Mouse (Mus musculus): Measurements from ENCODE around the gene Srd5a1. TPM values are rescaled to one million over a fixed set of nuclear protein-coding genes. Genes with fewer than 3 reads are reported as not detected.
"Not testable (repeated sequence)": the region's sequence is repeated elsewhere in the genome, so short reads cannot be mapped to it uniquely, and the experiment has no call there.

Srd5a1 gene
- polyA plus RNA-seq, 1 experiment from 2014 or later = 8.7 TPM

DNA sequence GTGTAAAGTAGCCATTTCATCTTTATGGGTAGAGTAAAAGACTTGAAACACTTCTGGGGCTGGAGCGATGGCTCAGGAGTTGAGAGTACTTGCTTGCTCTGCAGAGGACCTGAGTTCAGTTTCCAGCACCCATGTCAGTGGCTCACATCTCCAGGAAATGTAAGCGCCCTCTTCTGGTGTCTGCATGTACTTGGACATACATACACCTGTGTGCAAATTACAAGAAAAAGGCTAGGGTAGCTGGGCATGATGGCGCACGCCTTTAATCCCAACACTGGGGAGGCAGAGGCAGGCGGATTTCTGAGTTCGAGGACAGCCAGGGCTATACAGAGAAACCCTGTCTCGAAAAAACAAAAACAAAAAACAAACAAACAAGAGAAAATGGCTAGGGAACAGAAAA lies 24.6 kb upstream of the Srd5a1 start:
- 95% methylated on average over 7 of the region's 7 CpGs for WGBS
- not testable (repeated sequence) for ATAC-seq (ENCODE audit: insufficient number of reproducible peaks, insufficient read depth, low FRiP score, low read depth); H3K9me3 ChIP-seq (ENCODE audit: control insufficient read depth, low read length); H3K4me3 ChIP-seq (ENCODE audit: control insufficient read depth in 1 of 2, insufficient read depth in 1 of 2, low read depth in 1 of 2, low read length in 2 of 2); H3K27ac ChIP-seq (replicated peaks in 1 of 2; ENCODE audit: control insufficient read depth in 1 of 2, insufficient read depth in 1 of 2, low read depth in 2 of 2, low read length in 2 of 2); H3K9ac ChIP-seq (ENCODE audit: low read length); H3K4me2 ChIP-seq (ENCODE audit: low read length); H3K4me1 ChIP-seq (ENCODE audit: control insufficient read depth in 2 of 2, insufficient read depth in 2 of 2, low read length in 2 of 2); H3K27me3 ChIP-seq (ENCODE audit: control insufficient read depth, insufficient read depth, low read length)
- peaks cover 90% of the 10 kb centered on the region for H3K36me3 ChIP-seq (ENCODE audit: control insufficient read depth, insufficient read depth, low read length)

GRCm38 (mm10) chr13:69633988-69634387 lies 22.7 kb upstream of the Srd5a1 start:
- H3K27me3 ChIP-seq (ENCODE audit: control insufficient read depth, insufficient read depth, low read length) = no peaks in the 10 kb centered on the region
- no peak overlapping the region for H3K9ac ChIP-seq (ENCODE audit: low read length)
- H3K4me3 ChIP-seq (ENCODE audit: control insufficient read depth in 1 of 2, insufficient read depth in 1 of 2, low read depth in 1 of 2, low read length in 2 of 2) = no peak overlapping the region
- H3K4me1 ChIP-seq (ENCODE audit: control insufficient read depth in 2 of 2, insufficient read depth in 2 of 2, low read length in 2 of 2) = no peaks in the 10 kb centered on the region
- H3K36me3 ChIP-seq (ENCODE audit: control insufficient read depth, insufficient read depth, low read length) = peaks cover 93% of the 10 kb centered on the region
- no peak overlapping the region for H3K4me2 ChIP-seq (ENCODE audit: low read length)
- WGBS = 86% methylated on average over 2 of the region's 2 CpGs
- no peak overlapping the region for H3K27ac ChIP-seq (replicated peaks in 1 of 2; ENCODE audit: control insufficient read depth in 1 of 2, insufficient read depth in 1 of 2, low read depth in 2 of 2, low read length in 2 of 2)
- no peaks in the 10 kb centered on the region for H3K9me3 ChIP-seq (ENCODE audit: control insufficient read depth, low read length)
- no peak for ATAC-seq (ENCODE audit: insufficient number of reproducible peaks, insufficient read depth, low FRiP score, low read depth)

DNA sequence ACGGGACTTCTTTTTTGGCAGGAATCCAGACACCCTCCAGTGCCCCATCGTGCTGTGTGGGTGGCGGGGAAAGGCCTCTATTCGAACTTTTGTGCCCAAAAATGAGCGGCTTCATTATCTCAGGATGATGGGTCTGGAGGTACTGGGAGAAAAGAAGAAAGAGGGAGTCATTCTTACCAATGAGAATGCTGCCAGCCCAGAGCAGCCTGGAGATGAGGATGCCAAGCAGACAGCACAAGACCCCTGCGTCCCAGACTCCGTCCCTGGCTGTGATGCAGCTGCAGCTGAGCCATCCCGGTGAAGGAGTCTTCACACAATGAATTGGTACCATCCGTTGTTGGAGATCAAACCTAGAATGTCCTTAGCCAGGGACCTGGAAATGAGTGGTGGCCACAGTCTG lies 22.3 kb upstream of the Srd5a1 start:
- Histone ChIP-seq H3K27me3 (ENCODE audit: control insufficient read depth, insufficient read depth, low read length) (no peaks in the 10 kb centered on the region), H3K9me3 (ENCODE audit: control insufficient read depth, low read length) (no peaks in the 10 kb centered on the region), H3K9ac (ENCODE audit: low read length) (no peak overlapping the region), H3K27ac (replicated peaks in 1 of 2; ENCODE audit: control insufficient read depth in 1 of 2, insufficient read depth in 1 of 2, low read depth in 2 of 2, low read length in 2 of 2) (no peak overlapping the region), H3K4me2 (ENCODE audit: low read length) (no peak overlapping the region), H3K36me3 (ENCODE audit: control insufficient read depth, insufficient read depth, low read length) (peaks cover 96% of the 10 kb centered on the region), H3K4me3 (ENCODE audit: control insufficient read depth in 1 of 2, insufficient read depth in 1 of 2, low read depth in 1 of 2, low read length in 2 of 2) (no peak overlapping the region), H3K4me1 (ENCODE audit: control insufficient read depth in 2 of 2, insufficient read depth in 2 of 2, low read length in 2 of 2) (no peaks in the 10 kb centered on the region)
- 92% methylated on average over 9 of the region's 9 CpGs for WGBS
- ATAC-seq (ENCODE audit: insufficient number of reproducible peaks, insufficient read depth, low FRiP score, low read depth) = no peak

- Histone ChIP-seq H3K4me3 (ENCODE audit: control insufficient read depth in 1 of 2, insufficient read depth in 1 of 2, low read depth in 1 of 2, low read length in 2 of 2) (no peak overlapping the region), H3K4me1 (ENCODE audit: control insufficient read depth in 2 of 2, insufficient read depth in 2 of 2, low read length in 2 of 2) (no peaks in the 10 kb centered on the region), H3K9me3 (ENCODE audit: control insufficient read depth, low read length) (no peaks in the 10 kb centered on the region), H3K4me2 (ENCODE audit: low read length) (no peak overlapping the region), H3K36me3 (ENCODE audit: control insufficient read depth, insufficient read depth, low read length) (peaks cover 98% of the 10 kb centered on the region), H3K27me3 (ENCODE audit: control insufficient read depth, insufficient read depth, low read length) (no peaks in the 10 kb centered on the region), H3K9ac (ENCODE audit: low read length) (no peak overlapping the region), H3K27ac (replicated peaks in 1 of 2; ENCODE audit: control insufficient read depth in 1 of 2, insufficient read depth in 1 of 2, low read depth in 2 of 2, low read length in 2 of 2) (no peak overlapping the region)
- WGBS = 75% methylated on average over 4 of the region's 4 CpGs
- ATAC-seq (ENCODE audit: insufficient number of reproducible peaks, insufficient read depth, low FRiP score, low read depth) = no peak
Observed at GRCm38 (mm10) chr13:69631659-69632058, 20.4 kb upstream of the Srd5a1 start.

- no peak overlapping the region for H3K4me3 ChIP-seq (ENCODE audit: control insufficient read depth in 1 of 2, insufficient read depth in 1 of 2, low read depth in 1 of 2, low read length in 2 of 2)
- WGBS = 99% methylated on average over 3 of the region's 3 CpGs
- no peaks in the 10 kb centered on the region for H3K27me3 ChIP-seq (ENCODE audit: control insufficient read depth, insufficient read depth, low read length)
- H3K27ac ChIP-seq (replicated peaks in 1 of 2; ENCODE audit: control insufficient read depth in 1 of 2, insufficient read depth in 1 of 2, low read depth in 2 of 2, low read length in 2 of 2) = no peak overlapping the region
- no peak overlapping the region for H3K9ac ChIP-seq (ENCODE audit: low read length)
- no peak overlapping the region for H3K4me2 ChIP-seq (ENCODE audit: low read length)
- peaks cover 99% of the 10 kb centered on the region for H3K36me3 ChIP-seq (ENCODE audit: control insufficient read depth, insufficient read depth, low read length)
- no peaks in the 10 kb centered on the region for H3K9me3 ChIP-seq (ENCODE audit: control insufficient read depth, low read length)
- no peak for ATAC-seq (ENCODE audit: insufficient number of reproducible peaks, insufficient read depth, low FRiP score, low read depth)
- H3K4me1 ChIP-seq (ENCODE audit: control insufficient read depth in 2 of 2, insufficient read depth in 2 of 2, low read length in 2 of 2) = no peaks in the 10 kb centered on the region
Observed at GRCm38 (mm10) chr13:69631111-69631510, 19.9 kb upstream of the Srd5a1 start.

DNA sequence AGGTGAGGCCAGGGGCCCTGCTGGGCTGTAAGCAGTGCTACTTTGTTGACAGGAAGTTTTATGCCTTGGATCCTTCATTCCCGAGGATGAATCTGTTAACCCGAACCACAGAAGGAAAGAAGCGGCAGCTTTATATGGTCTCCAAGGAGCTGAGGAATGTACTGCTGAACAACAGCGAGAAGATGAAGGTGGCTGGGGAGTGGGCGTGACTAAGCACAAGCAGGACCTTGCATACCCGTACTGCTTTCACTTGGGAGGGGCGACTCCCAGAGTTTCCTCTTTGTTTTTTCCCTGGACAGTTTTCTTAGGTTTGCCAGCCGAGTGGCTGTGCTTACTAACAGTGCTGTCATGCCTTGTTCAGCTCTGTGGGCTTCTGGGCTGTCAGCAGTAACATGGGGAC lies 19.3 kb upstream of the Srd5a1 start:
- ATAC-seq (ENCODE audit: insufficient number of reproducible peaks, insufficient read depth, low FRiP score, low read depth) = no peak
- H3K4me3 ChIP-seq (ENCODE audit: control insufficient read depth in 1 of 2, insufficient read depth in 1 of 2, low read depth in 1 of 2, low read length in 2 of 2) = no peak overlapping the region
- no peak overlapping the region for H3K4me2 ChIP-seq (ENCODE audit: low read length)
- peaks cover 99% of the 10 kb centered on the region for H3K36me3 ChIP-seq (ENCODE audit: control insufficient read depth, insufficient read depth, low read length)
- no peak overlapping the region for H3K27ac ChIP-seq (replicated peaks in 1 of 2; ENCODE audit: control insufficient read depth in 1 of 2, insufficient read depth in 1 of 2, low read depth in 2 of 2, low read length in 2 of 2)
- H3K27me3 ChIP-seq (ENCODE audit: control insufficient read depth, insufficient read depth, low read length) = no peaks in the 10 kb centered on the region
- no peaks in the 10 kb centered on the region for H3K9me3 ChIP-seq (ENCODE audit: control insufficient read depth, low read length)
- no peak overlapping the region for H3K9ac ChIP-seq (ENCODE audit: low read length)
- H3K4me1 ChIP-seq (ENCODE audit: control insufficient read depth in 2 of 2, insufficient read depth in 2 of 2, low read length in 2 of 2) = no peaks in the 10 kb centered on the region
- 79% methylated on average over 8 of the region's 8 CpGs for WGBS

DNA sequence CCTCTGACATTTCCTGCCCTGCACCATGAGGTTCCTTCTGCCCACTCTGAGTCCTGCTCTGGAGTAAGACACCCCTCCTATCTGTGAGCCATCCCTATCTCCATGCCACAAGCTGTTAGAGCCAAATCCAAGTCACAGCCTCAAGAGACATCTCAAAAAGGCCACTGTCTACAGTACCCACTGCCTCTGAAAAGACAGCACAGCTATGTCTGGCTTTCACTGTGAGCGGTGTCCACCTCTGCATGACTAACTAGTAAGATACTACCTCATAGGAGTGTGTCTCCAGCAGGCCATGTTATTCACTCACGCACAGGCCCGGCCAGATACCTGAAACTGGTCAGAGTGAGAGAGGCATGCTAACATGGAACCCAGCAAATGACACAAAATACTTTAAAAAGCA lies 16.7 kb upstream of the Srd5a1 start:
- no peak for ATAC-seq (ENCODE audit: insufficient number of reproducible peaks, insufficient read depth, low FRiP score, low read depth)
- H3K4me1 ChIP-seq (ENCODE audit: control insufficient read depth in 2 of 2, insufficient read depth in 2 of 2, low read length in 2 of 2) = no peaks in the 10 kb centered on the region
- H3K4me2 ChIP-seq (ENCODE audit: low read length) = no peak overlapping the region
- WGBS = 97% methylated on average over 3 of the region's 3 CpGs
- no peak overlapping the region for H3K27ac ChIP-seq (replicated peaks in 1 of 2; ENCODE audit: control insufficient read depth in 1 of 2, insufficient read depth in 1 of 2, low read depth in 2 of 2, low read length in 2 of 2)
- no peak overlapping the region for H3K4me3 ChIP-seq (ENCODE audit: control insufficient read depth in 1 of 2, insufficient read depth in 1 of 2, low read depth in 1 of 2, low read length in 2 of 2)
- no peaks in the 10 kb centered on the region for H3K9me3 ChIP-seq (ENCODE audit: control insufficient read depth, low read length)
- H3K27me3 ChIP-seq (ENCODE audit: control insufficient read depth, insufficient read depth, low read length) = no peaks in the 10 kb centered on the region
- peaks cover 98% of the 10 kb centered on the region for H3K36me3 ChIP-seq (ENCODE audit: control insufficient read depth, insufficient read depth, low read length)
- H3K9ac ChIP-seq (ENCODE audit: low read length) = no peak overlapping the region

DNA sequence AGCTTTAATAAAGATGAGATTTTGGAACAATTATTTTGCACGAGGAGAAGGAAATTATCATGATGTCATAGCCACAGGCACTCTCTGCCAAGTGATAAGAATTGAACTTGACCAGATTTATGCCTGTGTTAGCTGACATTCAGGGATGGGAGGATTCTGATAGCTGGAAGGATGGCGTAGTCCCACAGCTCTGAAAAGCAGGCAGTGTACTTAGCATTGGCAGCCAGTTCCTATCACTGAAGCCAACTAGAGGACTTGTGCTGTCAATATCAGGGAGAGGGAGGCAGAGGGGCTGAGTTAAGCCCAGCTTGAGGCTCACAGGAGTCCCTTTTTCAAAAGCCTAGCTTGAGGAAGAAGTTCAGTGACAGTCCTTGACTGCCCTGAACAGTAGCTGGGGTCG lies 13.3 kb upstream of the Srd5a1 start:
- ATAC-seq (ENCODE audit: insufficient number of reproducible peaks, insufficient read depth, low FRiP score, low read depth) = no peak
- Histone ChIP-seq H3K27ac (replicated peaks in 1 of 2; ENCODE audit: control insufficient read depth in 1 of 2, insufficient read depth in 1 of 2, low read depth in 2 of 2, low read length in 2 of 2) (no peak overlapping the region), H3K36me3 (ENCODE audit: control insufficient read depth, insufficient read depth, low read length) (peaks cover 95% of the 10 kb centered on the region), H3K4me3 (ENCODE audit: control insufficient read depth in 1 of 2, insufficient read depth in 1 of 2, low read depth in 1 of 2, low read length in 2 of 2) (no peak overlapping the region), H3K4me2 (ENCODE audit: low read length) (no peak overlapping the region), H3K27me3 (ENCODE audit: control insufficient read depth, insufficient read depth, low read length) (no peaks in the 10 kb centered on the region), H3K9ac (ENCODE audit: low read length) (no peak overlapping the region), H3K9me3 (ENCODE audit: control insufficient read depth, low read length) (no peaks in the 10 kb centered on the region), H3K4me1 (ENCODE audit: control insufficient read depth in 2 of 2, insufficient read depth in 2 of 2, low read length in 2 of 2) (no peaks in the 10 kb centered on the region)
- 86% methylated on average over 3 of the region's 3 CpGs for WGBS

Measured in heart, embryonic 14.5 days (tissue).